Mouse (Mus musculus) sigmoid colon, adult 10 weeks (tissue): ENCODE data around the gene Vmn1r221. TPM values are rescaled to one million over a fixed set of nuclear protein-coding genes. Genes with fewer than 3 reads are reported as not detected.

ENCODE experiments used
- polyA plus RNA-seq: library from polyadenylated mRNA; stranded (reverse); fragments of 350-450 nt; fragmentation: Illumina TruSeq; extraction: RNeasy Lipid Tissue Mini Kit (QIAGEN cat#74804); gene quantifications from one replicate; pipeline ENCODE4 v1.2.3, GENCODE M21; 2014; ENCODE audit warnings: low read depth, low replicate concordance

The Vmn1r221 gene
- polyA plus RNA-seq = not detected

DNA sequence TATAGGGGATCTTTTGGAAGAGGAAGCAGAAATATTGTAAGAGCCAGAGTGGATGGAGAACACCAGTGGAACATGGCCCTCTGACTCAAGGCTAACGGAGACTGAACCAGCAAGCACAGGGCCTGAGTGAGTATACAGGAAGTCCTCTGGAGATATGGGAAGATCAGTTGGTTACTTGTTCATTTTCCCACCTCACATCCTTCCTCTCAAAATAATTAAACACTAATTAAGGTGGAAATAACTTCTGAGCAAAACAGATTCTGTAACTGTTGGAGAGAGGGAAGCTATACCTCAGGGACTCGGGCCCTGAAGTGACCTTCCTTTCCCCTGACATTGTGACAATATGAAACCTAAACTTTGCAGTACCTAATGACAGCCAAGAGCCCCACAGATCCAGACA is at the start of gene Vmn1r221:
TSS of gene Vmn1r221 (plus strand) at position 301 of the 400 bp plus-strand sequence.

DNA sequence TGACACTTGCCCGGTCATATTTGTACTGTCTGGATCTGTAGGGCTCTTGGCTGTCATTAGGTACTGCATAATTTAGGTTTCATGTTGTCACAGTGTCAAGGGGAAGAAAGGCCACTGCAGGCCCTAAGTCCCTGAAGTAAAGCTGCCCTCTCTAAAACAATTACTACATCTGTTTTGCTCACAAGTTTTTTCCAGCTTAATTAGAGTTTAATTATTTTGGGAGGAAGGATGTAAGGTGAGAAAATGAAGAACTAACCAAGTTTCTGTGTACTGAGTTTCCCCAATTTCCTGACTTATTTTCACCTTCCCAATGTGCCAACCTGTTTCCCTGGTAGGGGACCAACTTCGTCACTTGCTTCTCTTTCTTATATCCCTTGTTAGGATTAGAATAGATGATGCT is 26.1 kb upstream of the Vmn1r221 start, which contains the start of gene Vmn1r220:
TSS of gene Vmn1r220 (minus strand) at position 101 of the 400 bp plus-strand sequence.

DNA sequence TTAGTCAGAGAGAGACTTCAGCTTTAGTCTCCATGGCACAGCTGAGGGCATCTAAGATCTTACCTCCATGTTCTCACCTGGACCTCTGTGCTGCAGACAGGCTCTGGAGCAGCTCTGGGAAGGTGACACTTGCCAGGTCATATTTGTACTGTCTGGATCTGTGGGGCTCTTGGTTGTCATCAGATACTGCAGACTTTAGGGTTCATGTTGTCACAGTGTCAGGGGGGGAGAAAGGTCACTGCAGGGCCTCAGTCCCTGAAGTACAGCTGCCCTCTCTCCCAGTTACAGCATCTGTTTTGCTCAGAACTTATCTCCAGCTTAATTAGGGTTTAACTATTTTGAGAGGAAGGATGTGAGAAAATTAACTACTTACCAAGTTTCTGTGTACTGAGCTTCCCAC is 21.9 kb downstream of the Vmn1r221 start, which contains the start of gene Vmn1r222:
TSS of gene Vmn1r222 (minus strand) at position 101 of the 400 bp plus-strand sequence.

DNA sequence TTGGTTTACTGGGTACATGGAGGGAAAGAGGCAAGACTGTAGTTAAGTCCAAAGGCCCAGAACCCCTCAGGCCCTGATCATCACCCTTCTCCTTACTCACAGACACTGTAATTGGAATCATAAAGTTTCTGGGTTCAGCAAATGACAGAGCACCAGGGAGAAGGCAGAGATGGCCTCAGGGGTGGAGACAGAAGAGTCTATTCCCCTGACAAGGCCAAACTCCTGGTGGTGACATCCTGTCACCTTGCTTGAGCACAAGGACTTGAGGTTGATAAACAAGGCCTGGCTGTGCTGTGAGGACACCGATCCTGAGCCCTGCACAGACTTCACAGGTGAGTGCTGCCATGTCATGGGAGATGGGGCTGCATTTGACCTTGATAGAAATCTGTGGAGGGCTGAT is 32.9 kb downstream of the Vmn1r221 start, which contains the start of gene Vmn1r223:
TSS of gene Vmn1r223 (plus strand) at position 301 of the 400 bp plus-strand sequence.

Other genes starting within 250 kb of the Vmn1r221 start
- gene Vmn1r213, start 206.5 kb upstream of the Vmn1r221 start, polyA plus RNA-seq = not detected
- not detected for gene Vmn1r214, start 183.7 kb upstream of the Vmn1r221 start, polyA plus RNA-seq
- not detected for gene Vmn1r215, start 146.1 kb upstream of the Vmn1r221 start, polyA plus RNA-seq
- not detected for gene Vmn1r217, start 95.9 kb upstream of the Vmn1r221 start, polyA plus RNA-seq
- gene Vmn1r218, start 81.0 kb upstream of the Vmn1r221 start, polyA plus RNA-seq = not detected
- not detected for gene Vmn1r219, start 54.8 kb upstream of the Vmn1r221 start, polyA plus RNA-seq
- gene Vmn1r220, start 26.2 kb upstream of the Vmn1r221 start, polyA plus RNA-seq = not detected
- not detected for gene Vmn1r222, start 21.8 kb downstream of the Vmn1r221 start, polyA plus RNA-seq
- not detected for gene Vmn1r223, start 33.0 kb downstream of the Vmn1r221 start, polyA plus RNA-seq
- gene Zfp322a, start 155.1 kb downstream of the Vmn1r221 start, polyA plus RNA-seq = 97.3 TPM
- gene Abt1, start 209.7 kb downstream of the Vmn1r221 start, polyA plus RNA-seq = 2.2 TPM